9 mouse cellular contexts compared by ENCODE assay signal in genomic region chrX:53974732-53975544, GRCm38 (mm10).
DNase-seq lines count a peak whose midpoint lies in the region; ATAC-seq lines count a peak whose summit lies in the region.
"Had no signal": no experiment of that assay in that cellular context is flagged by ENCODE, and none has a peak within 500 bp of the region (broad histone marks: within the 10 kb centered on the region; RNA-seq: fewer than 3 reads in every experiment).

No protein-coding gene starts in this region.

- H3K9me3 ChIP-seq in forebrain, embryonic 13.5 days (replicated peaks) = no peaks in the 10 kb centered on the region
- H3K9me3 ChIP-seq in liver, embryonic 15.5 days (replicated peaks) = no peaks in the 10 kb centered on the region

- H3K4me2 ChIP-seq in forebrain, embryonic 13.5 days = peak overlapping the region; percentile 69
- H3K4me2 ChIP-seq in liver, embryonic 15.5 days = peak overlapping the region; percentile 20

- H3K27ac ChIP-seq in forebrain, embryonic 13.5 days = no peak overlapping the region
- no peak overlapping the region for H3K27ac ChIP-seq in liver, embryonic 15.5 days (replicated peaks)

- peaks cover 5% of the 10 kb centered on the region; the same call in 1 of the 2 replicates for H3K4me1 ChIP-seq in forebrain, embryonic 13.5 days
- H3K4me1 ChIP-seq in liver, embryonic 15.5 days (replicated peaks) = no peaks in the 10 kb centered on the region

- DNase-seq in frontal cortex, postnatal 14 days (ENCODE audit: low spot score in 2 of 2) = no peak
- DNase-seq in A20 (ENCODE audit: low read depth, low spot score) = peak; percentile 69
- DNase-seq in adrenal gland, postnatal 14 days = no peak
- DNase-seq in urinary bladder, adult 18-20 months (ENCODE audit: low spot score in 2 of 2) = no peak
- no peak for DNase-seq in c-Kit-positive CD71-positive TER-119-positive erythroid progenitor cells, embryonic 14.5 days (ENCODE audit: low spot score)

- H3K27me3 ChIP-seq in forebrain, embryonic 13.5 days = no peaks in the 10 kb centered on the region
- H3K27me3 ChIP-seq in liver, embryonic 15.5 days = peaks cover 23% of the 10 kb centered on the region; the same call in 1 of the 2 replicates

- 21% methylated on average over 47 of the region's 52 CpGs for WGBS in forebrain, embryonic 13.5 days
- WGBS in liver, embryonic 15.5 days (ENCODE audit: insufficient replicate concordance) = 15% methylated on average over 51 of the region's 52 CpGs

- peak; percentile 55 for ATAC-seq in frontal cortex, adult (ENCODE audit: low TSS enrichment)
- peak; percentile 67 for ATAC-seq in forebrain, embryonic 13.5 days
- no peak for ATAC-seq in liver, embryonic 15.5 days (ENCODE audit: insufficient read depth)

- H3K36me3 ChIP-seq in forebrain, embryonic 13.5 days (ENCODE audit: poor library complexity, severe bottlenecking) = no peaks in the 10 kb centered on the region
- H3K36me3 ChIP-seq in liver, embryonic 15.5 days (replicated peaks) = no peaks in the 10 kb centered on the region

- peak overlapping the region; percentile 41 for H3K4me3 ChIP-seq in forebrain, embryonic 13.5 days
- H3K4me3 ChIP-seq in liver, embryonic 15.5 days (replicated peaks) = no peak overlapping the region
- H3K4me3 ChIP-seq: erythroblast, embryonic 14.5 days had no signal

- H3K9ac ChIP-seq in forebrain, embryonic 13.5 days = peak overlapping the region; percentile 27
- H3K9ac ChIP-seq in liver, embryonic 15.5 days = no peak overlapping the region
